Mouse (Mus musculus) small intestine, adult 2 months (tissue): ENCODE measurements at regions not wholly inside any gene's neighbourhood (a gene's known extent, or its start where the extent isn't known, plus 50 kb on each side); places are given as distances from the start of the nearest gene placed in this dataset.

ENCODE experiments used
- H3K27ac ChIP-seq: fragments of 200-500 bp; 2 replicates; pipeline ENCODE4 v1.5.1; 2012; ENCODE audit warnings: low read depth, low read length, control low read depth, inconsistent platforms; ENCODE audit not compliant: insufficient read depth
- H3K27me3 ChIP-seq: fragments of 200-500 bp; 2 replicates; pipeline ENCODE4 v1.6.1; 2012; ENCODE audit warnings: mild to moderate bottlenecking, moderate library complexity, low read length, inconsistent platforms; ENCODE audit not compliant: control insufficient read depth, insufficient read depth
- H3K36me3 ChIP-seq: fragments of 200-500 bp; 2 replicates; pipeline ENCODE4 v1.6.1; 2012; ENCODE audit warnings: mild to moderate bottlenecking, low read length, control low read depth, inconsistent platforms; ENCODE audit not compliant: control insufficient read depth, insufficient read depth
- H3K4me1 ChIP-seq: fragments of 200-500 bp; 2 replicates; pipeline ENCODE4 v1.6.1; 2012; ENCODE audit warnings: low read length, inconsistent platforms, mixed read lengths; ENCODE audit not compliant: control insufficient read depth, insufficient read depth, insufficient read length
- H3K4me3 ChIP-seq: fragments of 200-500 bp; 2 replicates; pipeline ENCODE4 v1.5.1; 2012; ENCODE audit warnings: low read depth, mild to moderate bottlenecking, control low read depth, inconsistent platforms, low read length, moderate library complexity
- CTCF ChIP-seq: fragments of 200-500 bp; IDR thresholded peaks from 2 replicates; pipeline ENCODE4 v1.5.1; 2012; ENCODE audit warnings: low read depth, mild to moderate bottlenecking, control low read depth, inconsistent platforms, low read length, moderate library complexity, mixed read lengths; ENCODE audit not compliant: insufficient replicate concordance, insufficient read length; ENCODE audit errors: extremely low read depth
- POLR2A ChIP-seq: fragments of 200-500 bp; IDR thresholded peaks from 2 replicates; pipeline ENCODE4 v1.6.1; 2012; ENCODE audit warnings: low read depth, mild to moderate bottlenecking, control low read depth, inconsistent platforms, low read length, moderate library complexity
- WGBS: fragments of 180-500 bp; shearing (Covaris S2); methylation state at CpG from one replicate; pipeline ENCODE4 v1.1.7; 2018; 5-methylcytosine and 5-hydroxymethylcytosine counted together

DNA sequence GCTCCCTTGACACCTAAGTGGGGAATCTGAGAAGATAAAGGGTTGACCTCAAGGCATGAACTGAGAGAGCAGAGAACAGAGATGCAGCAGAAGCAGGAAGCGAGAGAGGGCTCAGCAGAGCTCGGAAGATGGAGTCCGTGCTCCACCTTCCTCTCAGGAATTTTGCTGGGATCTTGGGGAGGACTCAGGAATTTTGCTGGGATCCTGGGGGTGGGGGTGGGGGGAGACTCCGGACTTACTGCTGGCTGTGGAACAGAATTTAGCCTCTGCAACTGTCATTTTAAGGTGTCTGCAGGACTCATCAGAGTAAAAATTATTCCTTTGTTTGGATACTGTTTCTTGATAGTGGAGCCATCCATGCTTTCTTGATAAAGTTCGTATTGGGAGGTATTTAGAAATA lies 243.7 kb upstream of the Tmpo start:
- WGBS: 75% methylated on average over 5 of the region's 5 CpGs
- TF ChIP-seq CTCF (no peak), POLR2A (no peak)
- Histone ChIP-seq H3K4me1 (no peaks in the 10 kb centered on the region), H3K4me3 (no peak overlapping the region), H3K27me3 (no peaks in the 10 kb centered on the region), H3K36me3 (no peaks in the 10 kb centered on the region), H3K27ac (no peak overlapping the region)

DNA sequence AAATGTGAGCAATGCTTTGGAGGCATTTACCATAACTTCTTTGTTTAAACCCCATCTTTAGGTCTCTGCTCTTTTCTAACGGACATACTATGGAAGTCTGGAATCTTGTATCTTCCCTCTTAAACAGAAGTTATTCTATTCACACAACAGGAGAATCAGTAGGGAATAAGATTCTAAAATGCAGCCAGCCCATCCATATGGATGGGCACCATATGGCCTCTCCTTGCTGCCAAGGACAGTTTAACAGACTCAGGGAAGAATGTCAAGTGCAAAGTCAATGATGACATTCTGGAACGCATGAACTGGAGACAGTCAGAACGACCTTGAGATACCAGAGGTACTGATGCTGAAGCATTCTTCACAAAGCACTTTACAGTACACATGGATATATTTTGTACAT lies 206.1 kb upstream of the Tmpo start:
- Histone ChIP-seq H3K4me3 (no peak overlapping the region), H3K4me1 (no peaks in the 10 kb centered on the region), H3K36me3 (no peaks in the 10 kb centered on the region), H3K27ac (no peak overlapping the region), H3K27me3 (no peaks in the 10 kb centered on the region)
- TF ChIP-seq CTCF (no peak), POLR2A (no peak)
- 70% methylated on average over 3 of the region's 3 CpGs for WGBS

DNA sequence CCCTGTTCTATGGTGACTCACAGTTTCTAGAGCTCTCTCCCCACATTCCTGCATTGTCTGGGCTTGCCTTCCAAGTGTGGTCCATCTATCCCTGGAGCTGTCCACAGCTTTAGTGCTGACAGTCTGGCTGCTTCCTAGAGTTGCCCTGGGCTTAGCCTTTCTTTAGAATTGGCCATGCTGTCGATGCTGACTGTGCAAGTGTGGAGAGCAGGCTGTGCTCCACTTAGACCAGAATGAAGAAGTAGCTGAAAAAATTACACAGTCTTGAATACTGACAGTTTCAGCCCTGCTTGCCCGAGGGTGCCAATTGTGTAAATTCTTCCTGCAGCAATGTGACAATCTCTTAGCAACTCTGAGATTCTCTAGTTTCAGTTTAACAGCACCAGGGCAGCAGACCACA lies 203.3 kb upstream of the Tmpo start:
- 54% methylated on average over 2 of the region's 2 CpGs for WGBS
- Histone ChIP-seq H3K4me3 (no peak overlapping the region), H3K4me1 (no peaks in the 10 kb centered on the region), H3K27ac (no peak overlapping the region), H3K27me3 (no peaks in the 10 kb centered on the region), H3K36me3 (no peaks in the 10 kb centered on the region)
- TF ChIP-seq CTCF (no peak), POLR2A (no peak)

DNA sequence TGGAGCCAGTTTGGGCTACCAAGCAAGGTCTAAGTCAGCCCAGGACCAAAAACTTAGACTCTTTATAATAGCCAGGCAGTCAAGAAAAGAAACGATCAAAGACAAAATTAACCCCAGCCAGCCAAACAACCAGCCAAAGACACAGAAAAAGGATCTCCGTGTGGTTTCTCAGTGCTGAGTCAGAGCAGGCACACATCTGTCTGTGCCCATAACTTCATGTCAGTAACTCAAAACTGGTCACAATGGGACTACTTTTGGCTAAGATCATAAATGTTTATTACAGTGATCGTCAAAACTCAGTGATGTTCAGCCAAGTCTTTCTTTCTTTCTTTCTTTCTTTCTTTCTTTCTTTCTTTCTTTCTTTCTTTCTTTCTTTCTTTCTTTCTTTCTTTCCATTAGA lies 195.6 kb upstream of the Tmpo start:
- no peaks in the 10 kb centered on the region for H3K36me3 ChIP-seq
- WGBS: 82% methylated on average over 3 of the region's 3 CpGs
- no peaks in the 10 kb centered on the region for H3K4me1 ChIP-seq
- no peak for TF ChIP-seq POLR2A
- TF ChIP-seq CTCF: no peak
- H3K27ac ChIP-seq: no peak overlapping the region
- H3K27me3 ChIP-seq: no peaks in the 10 kb centered on the region
- H3K4me3 ChIP-seq: no peak overlapping the region

DNA sequence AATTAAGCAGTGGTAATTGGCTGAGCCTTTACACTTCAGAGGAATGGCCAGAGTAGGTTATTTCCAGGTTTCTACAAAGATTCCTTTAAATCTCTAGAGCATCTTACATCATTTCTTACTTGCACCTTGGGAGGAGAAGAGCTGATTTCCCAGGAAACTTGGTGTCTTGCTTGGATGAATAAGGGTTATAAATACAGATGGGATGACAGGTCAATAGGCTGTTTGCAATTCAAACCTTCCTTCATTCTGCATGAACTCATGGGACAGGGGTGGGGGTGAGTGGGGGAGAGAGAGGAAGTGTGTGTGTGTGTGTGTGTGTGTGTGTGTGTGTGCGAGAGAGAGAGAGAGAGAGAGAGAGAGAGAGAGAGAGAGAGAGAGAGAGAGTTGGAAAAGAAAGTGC lies 186.4 kb upstream of the Tmpo start:
- Histone ChIP-seq H3K27me3 (no peaks in the 10 kb centered on the region), H3K27ac (no peak overlapping the region), H3K4me1 (no peaks in the 10 kb centered on the region), H3K36me3 (no peaks in the 10 kb centered on the region), H3K4me3 (no peak overlapping the region)
- TF ChIP-seq CTCF (no peak), POLR2A (no peak)
- WGBS: 64% methylated on average over 1 of the region's 1 CpGs

DNA sequence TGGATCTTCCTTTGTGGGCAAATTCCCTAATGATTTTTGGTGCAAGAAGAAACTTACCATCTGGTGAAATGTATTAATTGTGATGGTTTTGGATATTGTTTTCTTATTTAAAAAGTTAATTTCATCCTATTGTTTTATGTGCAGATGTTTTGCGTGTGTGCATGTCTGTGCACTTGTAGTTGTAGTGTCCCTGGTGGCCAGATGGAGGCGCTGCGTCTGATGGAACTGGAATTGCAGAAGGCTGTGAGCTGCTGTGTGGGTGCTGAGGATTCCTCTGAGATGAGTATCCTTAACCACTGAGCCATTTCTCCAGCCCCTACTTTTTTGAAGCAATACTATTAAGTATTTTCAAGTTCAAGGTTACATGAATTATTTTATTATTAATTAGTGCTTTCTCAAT lies 181.5 kb upstream of the Tmpo start:
- H3K36me3 ChIP-seq: no peaks in the 10 kb centered on the region
- WGBS: 71% methylated on average over 3 of the region's 3 CpGs

DNA sequence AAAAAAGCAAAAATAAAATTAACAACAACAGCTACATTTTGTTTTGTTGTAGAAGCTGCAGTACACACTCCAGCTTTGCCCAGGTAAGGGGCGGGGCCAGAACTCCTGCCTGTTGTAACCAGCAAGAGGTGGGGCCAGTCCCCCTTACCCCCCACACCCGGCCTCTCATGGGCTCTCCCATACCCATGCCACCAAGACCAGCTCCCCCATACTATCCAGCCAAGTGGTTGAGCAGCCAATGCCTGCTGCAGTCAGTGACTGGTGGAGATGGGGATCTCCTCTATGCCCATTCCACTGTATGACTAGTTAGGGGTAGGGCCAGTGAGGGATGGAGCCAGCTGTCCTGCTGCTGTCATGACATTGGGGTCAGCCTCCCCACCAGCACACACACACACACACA lies 180.5 kb upstream of the Tmpo start:
- Histone ChIP-seq H3K4me1 (no peaks in the 10 kb centered on the region), H3K27me3 (no peaks in the 10 kb centered on the region), H3K4me3 (no peak overlapping the region), H3K27ac (no peak overlapping the region), H3K36me3 (no peaks in the 10 kb centered on the region)
- 70% methylated on average over 2 of the region's 2 CpGs for WGBS
- TF ChIP-seq POLR2A (no peak), CTCF (no peak)

More for the DNA sequence above, 181.5 kb upstream of the Tmpo start:
- Histone ChIP-seq H3K27me3 (no peaks in the 10 kb centered on the region), H3K4me3 (no peak overlapping the region), H3K4me1 (no peaks in the 10 kb centered on the region), H3K27ac (no peak overlapping the region)
- no peak for TF ChIP-seq CTCF
- TF ChIP-seq POLR2A: no peak

DNA sequence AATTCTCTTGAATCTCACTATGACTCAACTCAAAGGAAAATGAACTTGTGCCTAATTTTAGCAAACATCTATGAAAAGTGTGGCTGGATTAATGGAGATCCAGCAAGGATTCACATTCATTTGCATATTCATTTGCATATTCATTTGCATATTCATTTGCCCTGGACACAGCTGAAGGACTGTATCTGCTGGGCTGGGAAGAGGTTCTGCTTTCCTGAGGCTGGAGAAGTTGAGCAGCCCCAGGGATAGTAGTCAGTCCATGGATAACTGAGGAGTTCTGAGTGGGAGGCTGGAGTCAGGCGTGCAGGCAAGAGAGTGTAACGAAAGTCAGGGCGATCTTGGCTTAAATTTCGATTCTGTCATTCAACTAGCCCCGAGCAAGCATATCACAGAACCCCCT lies 164.3 kb upstream of the Tmpo start:
- 81% methylated on average over 5 of the region's 5 CpGs for WGBS
- TF ChIP-seq POLR2A (no peak), CTCF (no peak)

More for the DNA sequence above, 164.3 kb upstream of the Tmpo start:
- Histone ChIP-seq H3K4me3 (no peak overlapping the region), H3K27ac (no peak overlapping the region), H3K4me1 (no peaks in the 10 kb centered on the region), H3K27me3 (no peaks in the 10 kb centered on the region), H3K36me3 (no peaks in the 10 kb centered on the region)
